Mouse (Mus musculus) lung, postnatal 0 days (tissue): ENCODE measurements around the gene Txndc11. TPM values are rescaled to one million over a fixed set of nuclear protein-coding genes. Genes with fewer than 3 reads are reported as not detected.
"Not testable (repeated sequence)": the region's sequence is repeated elsewhere in the genome, so short reads cannot be mapped to it uniquely, and the experiment has no call there.

ENCODE experiments used
- ATAC-seq: fragments of 200-750 bp; cut with Nextera tagmentation; 2 replicates; pipeline ENCODE4 v1.8.0; 2017; ENCODE audit warnings: moderate library complexity
- DNase-seq: peaks from one replicate; pipeline ENCODE4 v3.0.0-alpha.2; 2016; ENCODE audit warnings: low spot score
- H3K27ac ChIP-seq: fragments of 300-500 bp; sonication (generic); 2 replicates; pipeline ENCODE4 v1.5.1; 2014; ENCODE audit warnings: antibody characterized with exemption, mild to moderate bottlenecking, low read length, mixed read lengths
- H3K27me3 ChIP-seq: fragments of 300-500 bp; sonication (generic); replicated peaks from 2 replicates; pipeline ENCODE4 v1.6.1; 2014; ENCODE audit warnings: low read length, mixed read lengths; ENCODE audit not compliant: insufficient read depth
- H3K36me3 ChIP-seq: fragments of 300-500 bp; sonication (generic); 2 replicates; pipeline ENCODE4 v1.6.1; 2014; ENCODE audit warnings: low read length, mixed read lengths; ENCODE audit not compliant: insufficient read depth
- H3K4me1 ChIP-seq: fragments of 300-500 bp; sonication (generic); 2 replicates; pipeline ENCODE4 v1.6.1; 2014; ENCODE audit warnings: antibody characterized with exemption, low read depth, low read length, mixed read lengths; ENCODE audit not compliant: insufficient read depth
- H3K4me2 ChIP-seq: fragments of 300-500 bp; sonication (generic); replicated peaks from 2 replicates; pipeline ENCODE4 v1.6.1; 2014; ENCODE audit warnings: low read depth, mild to moderate bottlenecking, low read length, moderate library complexity, mixed read lengths
- H3K4me3 ChIP-seq: fragments of 300-500 bp; sonication (generic); 2 replicates; pipeline ENCODE4 v1.5.1; 2014; ENCODE audit warnings: low read depth, low read length
- H3K9ac ChIP-seq: fragments of 300-500 bp; sonication (generic); replicated peaks from 2 replicates; pipeline ENCODE4 v1.6.1; 2014; ENCODE audit warnings: low read depth, mild to moderate bottlenecking
- H3K9me3 ChIP-seq: fragments of 300-500 bp; sonication (generic); 2 replicates; pipeline ENCODE4 v1.6.1; 2016; ENCODE audit warnings: low read length, mixed read lengths
- CTCF ChIP-seq: IDR thresholded peaks from 2 replicates; pipeline ENCODE4 v1.5.1; 2016; ENCODE audit warnings: antibody characterized with exemption, mild to moderate bottlenecking
- EP300 ChIP-seq: IDR thresholded peaks from 2 replicates; pipeline ENCODE4 v1.6.1; 2016; ENCODE audit warnings: antibody characterized with exemption, mild to moderate bottlenecking, control low read depth
- WGBS: fragments of 180-500 bp; shearing (Covaris S2); extraction: QIAGEN DNeasy Blood & Tissue Kit; methylation state at CpG from one replicate; pipeline ENCODE4 v1.1.7; 2014; 5-methylcytosine and 5-hydroxymethylcytosine counted together
- polyA plus RNA-seq: library from polyadenylated mRNA; unstranded; fragments of >200 nt; fragmentation: Nextera tagmentation; extraction: Ambion mirVana; gene quantifications from 2 replicates; pipeline ENCODE4 v1.2.1, GENCODE M21; 2015

Txndc11 gene
- polyA plus RNA-seq, 1 experiment from 2014 or later: 27.5 TPM

GRCm38 (mm10) chr16:11175100-11175488 lies 40.6 kb upstream of the Txndc11 start:
- Histone ChIP-seq H3K4me1 (peaks cover 4% of the 10 kb centered on the region; the same call in 1 of the 2 replicates), H3K4me3 (peak overlapping the region; percentile 98), H3K9me3 (no peaks in the 10 kb centered on the region), H3K36me3 (no peaks in the 10 kb centered on the region), H3K27me3 (no peaks in the 10 kb centered on the region), H3K9ac (peak overlapping the region; percentile 81; the same call in 1 of the 2 replicates), H3K27ac (peak overlapping the region; percentile 95), H3K4me2 (peak overlapping the region; percentile 54)
- no peak for DNase-seq
- no peak for TF ChIP-seq CTCF
- no peak; the same call in 1 of the 2 replicates for TF ChIP-seq EP300
- WGBS: 5% methylated on average over 9 of the region's 9 CpGs
- no peak for ATAC-seq

- Histone ChIP-seq H3K36me3 (no peaks in the 10 kb centered on the region), H3K9ac (0 out of 2 replicates have a peak overlapping the region, but pooled peaks have one; percentile 81), H3K4me3 (peak overlapping the region; percentile 98), H3K27me3 (no peaks in the 10 kb centered on the region), H3K27ac (peak overlapping the region; percentile 95), H3K4me1 (peaks cover 4% of the 10 kb centered on the region; the same call in 1 of the 2 replicates), H3K4me2 (peak overlapping the region; percentile 54), H3K9me3 (no peaks in the 10 kb centered on the region)
- TF ChIP-seq EP300 (no peak), CTCF (peak; percentile 73)
- WGBS: 9% methylated on average over 10 of the region's 10 CpGs
- DNase-seq: peak; percentile 82
- ATAC-seq: no peak
Observed at GRCm38 (mm10) chr16:11174671-11175081, 40.2 kb upstream of the Txndc11 start.

- 79% methylated on average over 6 of the region's 6 CpGs for WGBS
- Histone ChIP-seq H3K9me3 (no peaks in the 10 kb centered on the region), H3K27ac (no peak overlapping the region), H3K9ac (no peak overlapping the region), H3K4me1 (no peaks in the 10 kb centered on the region; the same call in 1 of the 2 replicates), H3K27me3 (no peaks in the 10 kb centered on the region), H3K4me3 (no peak overlapping the region), H3K4me2 (no peak overlapping the region), H3K36me3 (no peaks in the 10 kb centered on the region)
- no peak for ATAC-seq
- TF ChIP-seq CTCF (no peak), EP300 (no peak)
- DNase-seq: no peak
Observed at GRCm38 (mm10) chr16:11171679-11172078, 37.2 kb upstream of the Txndc11 start.

- Histone ChIP-seq H3K27me3 (no peaks in the 10 kb centered on the region), H3K36me3 (no peaks in the 10 kb centered on the region; the same call in 1 of the 2 replicates), H3K9ac (no peak overlapping the region), H3K9me3 (no peaks in the 10 kb centered on the region), H3K4me1 (no peaks in the 10 kb centered on the region), H3K4me2 (no peak overlapping the region), H3K4me3 (no peak overlapping the region), H3K27ac (no peak overlapping the region)
- no peak for ATAC-seq
- TF ChIP-seq EP300 (no peak), CTCF (no peak)
- 82% methylated on average over 2 of the region's 2 CpGs for WGBS
- no peak for DNase-seq
Observed at GRCm38 (mm10) chr16:11166431-11166830, 32.0 kb upstream of the Txndc11 start.

- WGBS: 75% methylated on average over 3 of the region's 3 CpGs
- ATAC-seq (no peak), DNase-seq (no peak)
- no peak overlapping the region for H3K4me2 ChIP-seq
- no peaks in the 10 kb centered on the region for H3K9me3 ChIP-seq
- no peaks in the 10 kb centered on the region for H3K4me1 ChIP-seq
- H3K36me3 ChIP-seq: peaks cover 3% of the 10 kb centered on the region; the same call in 1 of the 2 replicates
- no peak overlapping the region for H3K27ac ChIP-seq
- no peaks in the 10 kb centered on the region for H3K27me3 ChIP-seq
- no peak for TF ChIP-seq CTCF
- H3K4me3 ChIP-seq: no peak overlapping the region
- H3K9ac ChIP-seq: no peak overlapping the region
Observed at GRCm38 (mm10) chr16:11164695-11165255, 30.3 kb upstream of the Txndc11 start.

DNA sequence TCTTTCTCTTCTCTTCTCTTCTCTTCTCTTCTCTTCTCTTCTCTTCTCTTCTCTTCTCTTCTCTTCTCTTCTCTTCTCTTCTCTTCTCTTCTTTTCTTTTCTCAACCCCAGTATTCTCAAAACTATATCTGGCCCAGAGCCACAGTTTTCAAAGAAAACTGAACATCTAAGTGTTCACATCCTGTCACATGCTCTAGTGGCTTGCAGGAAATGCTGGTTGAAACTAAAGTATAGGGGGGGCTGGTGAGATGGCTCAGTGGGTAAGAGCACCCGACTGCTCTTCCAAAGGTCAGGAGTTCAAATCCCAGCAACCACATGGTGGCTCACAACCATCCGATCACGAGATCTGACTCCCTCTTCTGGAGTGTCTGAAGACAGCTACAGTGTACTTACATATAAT lies 23.3 kb upstream of the Txndc11 start:
- 33% methylated on average over 1 of the region's 3 CpGs for WGBS
- not testable (repeated sequence) for H3K27me3 ChIP-seq, H3K27ac ChIP-seq, H3K9ac ChIP-seq, ATAC-seq, H3K4me2 ChIP-seq, DNase-seq, H3K4me1 ChIP-seq, H3K9me3 ChIP-seq, H3K4me3 ChIP-seq
- peaks cover 27% of the 10 kb centered on the region for H3K36me3 ChIP-seq

- H3K4me2 ChIP-seq: no peak overlapping the region
- H3K27me3 ChIP-seq: no peaks in the 10 kb centered on the region
- no peak for DNase-seq
- peaks cover 29% of the 10 kb centered on the region for H3K36me3 ChIP-seq
- H3K9ac ChIP-seq: no peak overlapping the region
- no peaks in the 10 kb centered on the region for H3K4me1 ChIP-seq
- H3K9me3 ChIP-seq: no peaks in the 10 kb centered on the region
- no peak for ATAC-seq
- no peak overlapping the region for H3K4me3 ChIP-seq
- no peak overlapping the region for H3K27ac ChIP-seq
- TF ChIP-seq EP300: no peak
- TF ChIP-seq CTCF: peak; percentile 39
Observed at GRCm38 (mm10) chr16:11154500-11154899, 20.1 kb upstream of the Txndc11 start.

- H3K9ac ChIP-seq, ATAC-seq, H3K27ac ChIP-seq, H3K4me3 ChIP-seq, H3K27me3 ChIP-seq, H3K4me1 ChIP-seq, H3K9me3 ChIP-seq, H3K4me2 ChIP-seq, DNase-seq: not testable (repeated sequence)
- WGBS: 19% methylated on average over 53 of the region's 56 CpGs
- peaks cover 16% of the 10 kb centered on the region; the same call in 1 of the 2 replicates for H3K36me3 ChIP-seq
Observed at GRCm38 (mm10) chr16:11143706-11144483, 9.4 kb upstream of the Txndc11 start.
